Mouse (Mus musculus): ENCODE measurements around the gene Rbmx2. TPM values are rescaled to one million over a fixed set of nuclear protein-coding genes. Genes with fewer than 3 reads are reported as not detected.

Rbmx2 gene
- polyA plus RNA-seq (2012; ENCODE audit: low replicate concordance) = 3.6 and 5.5 TPM in 2 replicates

DNA sequence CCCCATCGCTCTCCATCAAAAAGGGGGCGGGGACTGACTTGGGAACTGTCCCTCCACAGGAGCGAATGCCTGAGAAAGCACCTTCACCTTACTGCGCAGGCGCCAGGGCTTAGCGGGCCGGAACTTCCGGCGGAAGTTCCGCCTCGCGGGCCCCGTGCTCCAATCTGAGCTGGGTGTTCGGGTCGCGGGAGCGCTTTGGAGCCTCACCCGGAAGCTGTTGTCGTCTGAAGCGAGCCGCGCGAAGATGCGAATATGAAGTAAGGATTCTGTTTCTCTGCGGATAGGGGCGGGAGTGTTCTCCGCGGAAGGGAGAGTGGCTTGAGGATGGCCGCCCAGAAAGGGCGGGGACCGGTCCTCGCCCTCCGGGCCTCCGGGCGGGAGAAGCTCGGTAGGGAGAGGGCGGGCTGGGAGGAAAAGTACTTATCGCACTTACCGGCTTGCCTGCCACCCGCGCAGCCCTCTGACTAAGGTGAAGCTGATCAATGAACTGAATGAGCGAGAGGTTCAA, at the start of gene Rbmx2:
Gene Rbmx2, plus strand, starts transcription at position 141 of the 508 bp plus-strand sequence.

DNA sequence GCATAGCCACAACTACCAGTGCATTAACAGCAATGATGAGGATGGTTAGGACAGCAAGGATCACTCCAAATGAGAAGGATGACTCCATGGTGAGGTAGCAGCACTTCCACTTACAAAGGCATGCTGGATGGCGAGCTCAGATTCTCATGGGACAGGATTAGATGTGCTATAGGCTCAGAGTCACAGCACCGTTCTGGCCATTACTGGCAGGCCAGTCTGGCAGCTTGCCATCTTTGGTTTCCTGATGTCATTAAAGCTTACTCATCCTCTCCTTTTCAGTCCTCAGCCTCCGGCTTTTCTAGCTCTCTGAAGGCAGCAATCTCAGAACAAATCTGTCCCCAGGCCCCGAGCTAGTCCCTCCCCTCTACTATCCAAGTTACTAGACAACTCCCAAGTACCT, 20.6 kb upstream of the Rbmx2 start, which contains the start of gene Gpr119:
Gene Gpr119, minus strand, starts transcription at position 308 of the 400 bp plus-strand sequence.

Other genes starting within 250 kb of the Rbmx2 start
- gene Elf4, start 231.9 kb upstream of the Rbmx2 start, polyA plus RNA-seq (2012; ENCODE audit: low replicate concordance) = 6.6 and 10.7 TPM in 2 replicates
- 2.0 and 2.7 TPM in 2 replicates for gene Aifm1, start 181.4 kb upstream of the Rbmx2 start, polyA plus RNA-seq (2012; ENCODE audit: low replicate concordance)
- gene Rab33a, start 175.7 kb upstream of the Rbmx2 start, polyA plus RNA-seq (2012; ENCODE audit: low replicate concordance) = 0.30 TPM in 1 of 2 replicates, not detected in the other
- 0.07 and 0.38 TPM in 2 replicates for gene Zfp280c, start 100.5 kb upstream of the Rbmx2 start, polyA plus RNA-seq (2012; ENCODE audit: low replicate concordance)
- gene Slc25a14, start 71.6 kb upstream of the Rbmx2 start, polyA plus RNA-seq (2012; ENCODE audit: low replicate concordance) = 0.43 TPM in 1 of 2 replicates, not detected in the other
- not detected in 2 replicates for gene Gpr119, start 20.5 kb upstream of the Rbmx2 start, polyA plus RNA-seq (2012; ENCODE audit: low replicate concordance)
- not detected in 2 replicates for gene Gm595, start 182.7 kb downstream of the Rbmx2 start, polyA plus RNA-seq (2012; ENCODE audit: low replicate concordance)

Measured in leukemia stem cell, adult 10-12 weeks (primary cell).